Mouse (Mus musculus): ENCODE data around the gene Bzw1.

Gene Bzw1

DNA sequence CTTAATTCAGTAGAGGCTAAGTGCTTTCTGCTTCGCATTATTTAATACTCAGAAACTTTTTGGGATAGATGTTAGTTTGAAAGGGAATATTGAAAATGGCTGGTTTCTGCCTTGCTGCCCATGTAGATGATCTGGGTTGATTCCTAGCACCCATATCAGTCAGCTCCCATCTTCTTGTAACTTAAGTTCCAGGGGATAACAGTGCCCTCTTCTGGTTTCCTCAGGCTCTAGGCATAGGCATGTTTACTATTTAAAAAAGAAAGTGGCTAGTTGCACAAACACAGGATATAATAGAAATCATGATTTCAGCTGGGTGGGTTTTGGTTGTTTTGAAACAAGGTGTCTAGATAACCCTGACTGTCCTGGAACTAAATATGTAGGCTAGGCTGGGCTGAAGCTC is 3.5 kb downstream of the Bzw1 start:
- DNase-seq (ENCODE audit: low spot score) = no peak

DNA sequence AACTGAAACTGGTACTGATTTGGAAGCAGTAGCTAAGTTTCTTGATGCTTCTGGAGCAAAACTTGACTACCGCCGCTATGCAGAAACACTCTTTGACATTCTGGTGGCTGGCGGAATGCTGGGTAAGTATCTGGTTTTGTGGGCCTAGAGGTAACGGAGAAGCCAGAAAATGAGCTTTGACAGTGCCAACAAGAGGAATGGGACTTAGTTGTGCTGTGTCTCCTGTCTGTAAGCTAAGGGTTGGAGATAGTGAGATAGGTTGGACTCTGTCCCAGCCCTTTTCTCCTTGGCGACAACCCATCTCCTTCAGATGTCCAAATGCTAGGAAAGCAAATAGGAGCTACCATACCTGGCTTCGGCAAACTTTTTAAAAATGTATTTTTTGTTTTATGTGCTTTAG is 5.0 kb downstream of the Bzw1 start:
- no peak for DNase-seq (ENCODE audit: low spot score)

GRCm38 (mm10) chr1:58401396-58401795 is 8.7 kb downstream of the Bzw1 start:
- peak; percentile 77 for DNase-seq (ENCODE audit: low spot score)

- no peak for DNase-seq (ENCODE audit: low spot score)
These were observed 11.0 kb downstream of the Bzw1 start for GRCm38 (mm10) chr1:58403745-58404144.

DNA sequence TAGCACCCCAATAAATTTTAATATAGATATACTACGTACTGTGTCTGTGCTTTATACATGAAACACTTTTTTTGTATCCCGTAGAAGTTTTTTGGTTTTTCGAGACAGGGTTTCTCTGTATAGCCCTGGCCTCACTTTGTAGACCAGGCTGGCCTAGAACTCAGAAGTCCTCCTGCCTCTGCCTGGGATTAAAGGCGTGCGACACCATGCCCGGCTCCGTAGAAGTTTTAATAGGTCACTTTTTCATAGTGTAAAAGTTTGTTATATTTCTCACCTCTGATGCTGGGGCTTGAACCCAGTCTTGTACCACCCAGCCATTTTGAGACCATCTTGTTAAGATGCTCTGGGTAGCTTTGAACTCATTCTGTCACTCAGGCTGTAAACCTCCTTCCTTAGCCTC is 14.6 kb downstream of the Bzw1 start:
- DNase-seq (ENCODE audit: low spot score) = no peak

DNA sequence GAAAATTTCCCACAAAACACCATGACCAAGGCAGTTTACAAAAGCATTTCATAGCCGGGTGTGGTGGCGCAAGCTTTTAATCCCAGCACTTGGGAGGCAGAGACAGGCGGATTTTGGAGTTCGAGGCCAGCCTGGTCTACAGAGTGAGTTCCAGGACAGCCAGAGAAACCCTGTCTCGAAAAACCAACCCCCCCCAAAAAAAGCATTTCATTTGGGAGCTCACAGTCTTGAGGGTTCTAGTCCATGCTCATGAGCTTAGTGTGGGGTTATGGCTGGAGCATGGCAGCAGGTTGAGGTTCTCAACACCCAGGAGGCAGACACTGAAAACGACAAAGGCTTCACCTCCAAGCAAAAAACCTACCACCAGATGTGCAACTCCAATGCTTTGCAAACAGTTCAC is 15.4 kb downstream of the Bzw1 start:
- no peak for DNase-seq (ENCODE audit: low spot score)

DNA sequence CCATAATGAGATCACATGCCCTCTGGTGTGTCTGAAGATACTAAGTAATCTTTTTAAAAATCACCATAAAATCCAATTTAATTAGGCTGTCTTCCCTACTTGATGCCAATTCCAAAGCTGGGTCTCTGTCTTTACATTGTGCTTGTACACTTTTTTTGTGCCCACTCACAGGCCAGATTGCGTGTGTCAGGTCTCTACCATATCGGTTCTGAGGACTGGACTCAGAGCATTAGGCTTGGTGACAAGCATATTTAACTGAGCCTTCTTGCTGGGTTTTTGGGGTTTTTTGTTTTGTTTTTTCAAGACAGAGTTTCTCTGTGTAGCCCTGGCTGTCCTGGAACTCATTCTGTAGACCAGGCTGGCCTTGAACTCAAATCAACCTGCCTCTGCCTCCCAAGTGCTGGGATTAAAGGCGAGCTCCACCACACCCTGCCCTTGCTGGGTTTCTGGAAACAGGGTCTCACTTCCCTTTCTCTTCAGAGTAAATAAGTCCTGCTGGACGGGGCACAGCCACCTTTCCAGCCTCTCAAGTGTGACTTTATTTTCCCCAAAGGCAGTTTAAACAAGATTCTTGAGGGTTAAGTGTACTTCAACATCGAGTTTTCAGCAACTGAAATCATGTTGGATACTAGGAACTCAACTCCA is 17.0 kb downstream of the Bzw1 start:
- DNase-seq (ENCODE audit: low spot score) = no peak

GRCm38 (mm10) chr1:58410198-58410588 is 17.5 kb downstream of the Bzw1 start:
- DNase-seq (ENCODE audit: low spot score) = no peak

DNA sequence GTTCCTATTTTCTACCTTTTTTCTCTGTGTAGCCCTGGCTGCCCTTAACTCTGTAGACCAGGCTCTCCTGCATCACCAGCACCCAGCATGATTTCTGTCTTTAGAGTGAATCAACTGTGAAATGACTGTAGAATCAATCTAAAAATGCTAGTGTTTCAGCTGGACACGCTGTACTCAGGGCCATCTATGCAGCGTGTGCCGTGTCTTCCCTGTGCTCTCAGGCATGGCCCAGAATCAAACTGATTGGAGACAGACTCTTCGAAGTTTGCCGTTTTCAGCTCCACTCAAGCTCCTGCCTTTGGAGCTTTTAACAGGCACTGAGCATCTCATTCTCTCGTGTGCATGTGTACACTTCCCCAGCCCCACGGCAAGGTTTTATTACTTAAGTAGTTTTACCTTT is 18.1 kb downstream of the Bzw1 start:
- no peak for DNase-seq (ENCODE audit: low spot score)

DNA sequence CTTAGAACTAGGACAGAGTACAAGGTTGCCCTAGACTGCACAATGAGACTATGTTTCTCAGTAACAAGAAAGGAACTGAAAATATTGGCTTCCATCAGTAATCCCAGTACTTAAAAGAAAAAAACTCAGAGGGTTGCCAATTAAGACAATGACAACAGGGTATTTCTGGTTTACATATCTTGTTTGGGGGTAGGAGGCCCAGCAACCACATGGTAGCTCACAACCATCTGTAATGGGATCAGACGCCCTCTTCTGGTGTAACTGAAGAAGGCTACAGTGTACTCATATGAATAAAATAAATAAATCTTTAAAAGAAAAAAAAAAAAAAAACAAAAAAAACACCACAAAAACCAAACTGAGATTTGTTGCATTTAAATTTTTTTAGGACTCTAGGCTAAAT is 22.7 kb downstream of the Bzw1 start:
- DNase-seq (ENCODE audit: low spot score) = no peak

- no peak for DNase-seq (ENCODE audit: low spot score)
These were observed 23.4 kb downstream of the Bzw1 start for GRCm38 (mm10) chr1:58416048-58416447.

- DNase-seq (ENCODE audit: low spot score) = no peak
These were observed 27.3 kb downstream of the Bzw1 start for GRCm38 (mm10) chr1:58420032-58420431.

DNA sequence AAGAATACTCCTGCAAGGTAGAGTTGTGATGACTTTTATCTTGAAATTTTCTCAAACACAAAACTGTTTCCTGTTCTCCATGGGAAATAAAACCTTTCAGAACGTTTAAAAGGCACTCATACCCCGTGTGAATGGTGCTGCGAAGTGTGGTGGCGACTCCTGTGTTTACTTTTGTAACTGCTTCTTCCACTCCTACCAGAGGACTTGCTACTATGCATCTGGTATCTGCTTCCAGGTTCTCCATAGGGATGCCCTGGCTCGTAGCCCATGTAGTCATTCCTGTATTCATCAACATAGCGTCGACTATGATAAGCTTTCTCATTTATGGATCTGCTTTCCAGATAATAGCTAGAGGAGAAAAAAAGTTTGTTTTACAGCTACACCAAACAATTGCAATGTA is 28.3 kb downstream of the Bzw1 start:
- no peak for DNase-seq (ENCODE audit: low spot score)

- peak; percentile 53 for DNase-seq (ENCODE audit: low spot score)
These were observed 30.2 kb downstream of the Bzw1 start for GRCm38 (mm10) chr1:58422879-58423278.

DNA sequence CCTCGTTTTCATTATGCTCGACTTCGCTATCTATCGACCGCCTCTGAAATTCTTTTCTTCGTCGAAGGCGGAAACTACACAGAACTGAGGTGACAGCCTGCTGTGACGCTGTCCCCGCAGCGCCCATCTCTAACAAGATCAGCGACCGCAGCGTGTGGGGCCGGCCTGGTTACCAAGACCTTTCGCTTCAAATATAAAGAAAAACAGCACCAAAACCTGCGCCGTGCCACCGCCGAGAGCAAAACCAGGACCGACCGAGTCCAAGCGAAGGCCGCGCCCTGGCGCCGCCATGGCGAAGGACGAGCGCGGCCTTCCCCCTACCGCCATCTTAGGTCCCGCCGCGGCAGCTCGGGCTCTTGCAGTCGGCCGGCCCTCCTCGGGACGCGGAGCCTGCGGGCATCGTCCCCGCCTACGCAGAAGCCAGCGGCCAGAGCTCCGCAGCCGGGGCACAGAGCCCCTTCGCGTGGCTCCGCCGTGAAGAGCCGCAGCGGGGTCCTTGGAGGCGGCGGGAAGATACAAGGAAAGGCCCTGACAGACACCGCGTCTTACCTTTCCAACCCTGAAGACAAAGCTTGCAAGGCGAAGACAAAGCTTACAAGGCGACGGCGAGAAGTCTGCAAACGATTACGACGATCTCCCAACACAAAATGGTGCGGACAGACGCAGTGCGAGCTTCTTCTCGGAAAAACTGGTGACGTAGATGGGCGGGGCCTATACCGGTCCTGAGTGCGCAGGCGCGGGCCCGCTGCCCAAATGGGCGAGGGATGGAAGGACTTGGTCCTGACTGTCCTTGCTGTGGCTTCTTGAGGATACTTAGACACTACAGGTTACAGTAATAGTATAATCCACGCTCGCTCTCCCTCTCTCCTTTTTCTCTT is 30.9 kb downstream of the Bzw1 start, which contains the start of gene Clk1:
Clk1 (minus strand) TSS at position 696 of the 878 bp plus-strand sequence.
- DNase-seq (ENCODE audit: low spot score) = peak; percentile 90

DNA sequence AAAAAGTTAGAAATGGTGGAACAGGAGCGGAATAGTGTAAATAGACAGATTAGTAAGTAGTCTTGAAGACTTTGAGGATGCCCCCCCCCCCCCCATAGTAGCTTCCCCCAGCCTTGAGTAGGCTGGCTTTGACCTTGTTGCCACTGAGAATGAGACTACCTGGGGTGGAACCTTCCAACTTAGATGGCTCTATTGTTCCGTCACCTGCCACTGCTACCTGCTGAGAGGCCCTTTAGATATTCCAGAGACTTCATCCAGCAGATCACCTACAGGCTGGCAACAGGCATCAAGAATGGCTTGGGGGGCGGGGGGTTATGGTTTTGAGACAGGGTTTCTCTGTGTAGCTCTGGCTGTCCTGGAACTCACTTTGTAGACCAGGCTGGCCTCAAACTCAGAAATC is 31.9 kb downstream of the Bzw1 start:
- DNase-seq (ENCODE audit: low spot score) = no peak

DNA sequence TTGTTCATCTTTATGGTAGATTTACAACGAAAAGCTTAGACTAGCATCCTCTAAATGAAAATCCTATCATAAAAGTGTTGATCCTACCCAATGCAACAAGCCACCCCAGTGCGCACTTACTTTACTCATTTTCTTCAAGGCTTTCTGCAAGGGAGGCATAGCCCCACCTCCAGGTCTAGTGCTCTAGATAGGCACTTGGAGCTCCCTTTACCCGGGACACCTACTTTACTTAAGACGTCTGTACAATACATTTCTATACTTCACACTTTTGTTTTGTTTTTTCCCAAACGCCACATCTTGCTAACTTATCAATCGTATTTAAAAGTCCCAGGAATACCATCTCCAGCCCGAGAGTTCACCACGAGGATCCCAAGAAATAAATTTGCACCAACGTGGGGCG is 52.0 kb downstream of the Bzw1 start:
- DNase-seq (ENCODE audit: low spot score) = no peak

DNA sequence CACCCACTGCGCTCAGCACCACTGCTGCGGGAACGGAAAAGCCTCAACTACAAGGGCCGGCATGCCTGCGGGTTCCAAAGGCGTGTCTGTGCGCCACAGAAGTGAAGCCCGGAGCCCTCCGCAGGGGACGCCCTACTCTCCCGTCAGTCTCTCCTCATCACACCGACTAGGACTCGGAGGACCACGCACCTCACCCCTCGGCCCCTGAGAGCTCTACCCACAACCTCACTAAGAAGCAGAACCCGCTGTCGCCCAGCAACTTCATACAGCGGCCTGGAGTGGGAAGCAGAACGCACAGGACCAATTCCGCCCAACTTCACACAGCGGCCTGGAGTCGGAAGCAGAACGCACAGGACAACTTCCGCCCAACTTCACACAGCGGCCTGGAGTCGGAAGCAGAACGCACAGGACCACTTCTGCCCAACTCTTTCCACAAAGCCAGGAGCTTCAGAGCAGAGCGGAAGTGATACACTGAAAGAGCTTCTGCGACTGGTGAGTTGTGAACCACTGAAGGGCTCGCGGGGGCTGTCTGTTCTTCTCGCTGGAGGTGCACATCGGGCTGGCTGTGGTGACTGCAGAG is 52.5 kb downstream of the Bzw1 start, which contains the start of the genes Nif3l1 and Ppil3:
Nif3l1 (plus strand) TSS at position 9 of the 580 bp plus-strand sequence.
Ppil3 (minus strand) TSS at position 344 of the 580 bp plus-strand sequence.
- DNase-seq (ENCODE audit: low spot score) = peak; percentile 90

- DNase-seq (ENCODE audit: low spot score) = no peak
These were observed 53.2 kb downstream of the Bzw1 start for GRCm38 (mm10) chr1:58445861-58446260.

DNA sequence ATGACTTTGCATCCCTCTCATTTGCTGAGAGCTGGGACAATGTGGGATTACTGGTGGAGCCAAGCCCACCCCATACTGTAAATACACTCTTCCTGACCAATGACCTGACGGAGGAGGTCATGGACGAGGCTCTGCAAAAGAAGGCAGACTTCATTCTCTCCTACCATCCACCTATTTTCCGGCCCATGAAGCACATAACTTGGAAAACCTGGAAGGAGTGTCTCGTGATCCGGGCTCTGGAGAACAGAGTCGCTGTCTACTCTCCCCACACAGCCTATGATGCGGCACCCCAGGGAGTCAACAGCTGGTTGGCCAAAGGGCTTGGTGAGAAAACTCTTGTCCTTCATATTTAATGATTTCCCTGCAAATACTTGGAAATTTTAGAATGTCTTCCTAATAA is 55.1 kb downstream of the Bzw1 start:
- DNase-seq (ENCODE audit: low spot score) = no peak

GRCm38 (mm10) chr1:58448396-58448795 is 55.7 kb downstream of the Bzw1 start:
- no peak for DNase-seq (ENCODE audit: low spot score)

DNA sequence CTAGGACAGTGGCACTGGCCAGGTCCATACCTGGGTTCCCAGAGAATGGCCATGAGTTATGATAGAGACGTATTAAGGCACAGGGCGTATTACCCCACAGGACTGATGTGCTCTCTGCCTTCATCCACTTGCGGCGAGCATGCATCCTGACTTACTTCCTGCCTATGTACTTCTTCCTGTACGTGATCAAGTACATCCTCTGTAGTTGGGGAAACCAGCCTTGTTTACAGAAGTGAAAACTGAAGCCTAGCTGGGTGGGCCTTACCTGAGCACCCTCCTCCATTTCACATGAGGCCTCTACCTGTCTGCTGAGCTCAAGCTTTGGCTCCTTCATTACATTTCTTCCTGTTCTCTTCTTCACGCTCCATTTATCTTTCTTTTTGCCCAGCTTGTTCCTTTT is 61.6 kb downstream of the Bzw1 start:
- no peak for DNase-seq (ENCODE audit: low spot score)

Data from yolk sac, embryonic 10.5 days (tissue).